Mouse (Mus musculus) brain, embryonic 14.5 days (tissue): ENCODE results near the gene Bri3.

Experiments used
- CTCF ChIP-seq: fragments of 200-500 bp; IDR thresholded peaks from 2 replicates; pipeline ENCODE4 v1.5.1; 2012; ENCODE audit warnings: inconsistent platforms, mild to moderate bottlenecking, moderate library complexity, borderline replicate concordance; ENCODE audit not compliant: insufficient read depth, insufficient read length; ENCODE audit errors: extremely low read depth
- POLR2A ChIP-seq: fragments of 200-500 bp; IDR thresholded peaks from 2 replicates; pipeline ENCODE4 v1.6.1; 2012; ENCODE audit warnings: mild to moderate bottlenecking, inconsistent platforms, borderline replicate concordance; ENCODE audit not compliant: poor library complexity, insufficient read depth, insufficient read length, severe bottlenecking; ENCODE audit errors: extremely low read depth

DNA sequence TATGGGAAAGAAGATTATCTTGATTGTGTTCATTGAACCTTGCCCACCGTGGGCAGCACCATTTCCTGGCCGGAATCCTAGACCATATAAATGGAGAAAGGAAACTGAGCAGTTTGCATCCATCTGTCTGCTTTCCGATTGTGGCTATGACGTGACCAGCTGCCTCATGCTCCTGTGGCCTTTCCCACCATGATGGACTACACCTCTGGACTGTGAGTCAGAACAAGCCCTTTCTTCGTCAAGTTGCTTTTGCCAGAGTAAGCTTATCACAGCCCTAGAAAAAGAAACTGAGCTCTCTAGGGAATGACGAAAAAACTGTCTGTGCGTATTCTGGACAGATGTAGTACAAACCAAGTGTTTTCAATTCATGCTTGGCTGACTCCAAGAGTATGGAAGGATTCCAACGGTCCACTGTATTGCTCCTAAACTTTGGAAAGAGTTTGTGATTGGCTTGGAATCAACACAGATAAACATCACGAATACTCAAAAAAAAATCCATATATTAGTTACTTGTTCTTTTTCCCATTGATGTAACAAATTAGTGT, 124.5 kb downstream of the Bri3 start:
- TF ChIP-seq CTCF = no peak
- no peak for TF ChIP-seq POLR2A
